Mouse (Mus musculus) brown adipose tissue, adult 24 weeks (tissue): ENCODE measurements around the gene Faap100. TPM values are rescaled to one million over a fixed set of nuclear protein-coding genes. Genes with fewer than 3 reads are reported as not detected.

Experiments
- H3K27ac ChIP-seq: fragments of 200-500 bp; replicated peaks from 2 replicates; pipeline ENCODE4 v1.5.1; 2012; ENCODE audit warnings: low read depth, mild to moderate bottlenecking, low read length
- H3K4me1 ChIP-seq: fragments of 200-500 bp; 2 replicates; pipeline ENCODE4 v1.6.1; 2012; ENCODE audit warnings: low read length, mixed read lengths; ENCODE audit not compliant: control insufficient read depth, insufficient read depth, insufficient read length
- H3K4me3 ChIP-seq: fragments of 200-500 bp; 2 replicates; pipeline ENCODE4 v1.5.1; 2012; ENCODE audit warnings: low read depth, mild to moderate bottlenecking, low read length, moderate library complexity; ENCODE audit not compliant: insufficient read depth
- polyA plus RNA-seq: library from polyadenylated mRNA; stranded (reverse); fragments of >200 nt; gene quantifications from 2 replicates; pipeline ENCODE4 v1.2.4, GENCODE M21; 2012; ENCODE audit not compliant: missing spikeins, insufficient read depth, insufficient read length

Faap100 gene
- polyA plus RNA-seq, 1 experiment: 7.3 TPM

- Histone ChIP-seq H3K27ac (no peak overlapping the region), H3K4me1 (no peaks in the 10 kb centered on the region), H3K4me3 (no peak overlapping the region)
Measured at GRCm38 (mm10) chr11:120337447-120337846, 41.1 kb downstream of the Faap100 start.

GRCm38 (mm10) chr11:120335431-120336021, 43.0 kb downstream of the Faap100 start:
- no peaks in the 10 kb centered on the region for H3K4me1 ChIP-seq
- no peak overlapping the region for H3K27ac ChIP-seq
- no peak overlapping the region for H3K4me3 ChIP-seq

GRCm38 (mm10) chr11:120320156-120320555, 58.4 kb downstream of the Faap100 start:
- H3K27ac ChIP-seq: no peak overlapping the region

GRCm38 (mm10) chr11:120319310-120319709, 59.3 kb downstream of the Faap100 start:
- Histone ChIP-seq H3K27ac (no peak overlapping the region), H3K4me1 (no peaks in the 10 kb centered on the region), H3K4me3 (no peak overlapping the region)

More at GRCm38 (mm10) chr11:120320156-120320555, 58.4 kb downstream of the Faap100 start:
- Histone ChIP-seq H3K4me3 (no peak overlapping the region), H3K4me1 (no peaks in the 10 kb centered on the region)

Other genes starting within 250 kb of the Faap100 start
- 80.3 and 82.0 TPM in 2 replicates for gene Slc38a10, start 227.4 kb downstream of the Faap100 start, polyA plus RNA-seq
- 5.7 and 5.9 TPM in 2 replicates for gene Bahcc1, start 145.8 kb downstream of the Faap100 start, polyA plus RNA-seq
- 325 and 418 TPM in 2 replicates for gene Actg1, start 30.2 kb downstream of the Faap100 start, polyA plus RNA-seq
- gene Fscn2, start 17.2 kb downstream of the Faap100 start, polyA plus RNA-seq: not detected in 2 replicates
- 27.2 and 35.9 TPM in 2 replicates for gene Nploc4, start 58.9 kb upstream of the Faap100 start, polyA plus RNA-seq
- not detected in 2 replicates for gene Tspan10, start 63.9 kb upstream of the Faap100 start, polyA plus RNA-seq
- gene Pde6g, start 74.7 kb upstream of the Faap100 start, polyA plus RNA-seq: not detected in 2 replicates
- 58.7 and 70.2 TPM in 2 replicates for gene Oxld1, start 79.3 kb upstream of the Faap100 start, polyA plus RNA-seq
- gene Ccdc137, start 79.4 kb upstream of the Faap100 start, polyA plus RNA-seq: 5.7 and 8.6 TPM in 2 replicates
- gene Arl16, start 88.8 kb upstream of the Faap100 start, polyA plus RNA-seq: 11.4 and 20.4 TPM in 2 replicates
- 278 and 304 TPM in 2 replicates for gene Mrpl12, start 105.8 kb upstream of the Faap100 start, polyA plus RNA-seq
- gene Slc25a10, start 113.1 kb upstream of the Faap100 start, polyA plus RNA-seq: 32.9 and 33.9 TPM in 2 replicates
- not detected in 2 replicates for gene Gcgr, start 151.9 kb upstream of the Faap100 start, polyA plus RNA-seq
- 24.6 and 28.0 TPM in 2 replicates for gene Mcrip1, start 171.0 kb upstream of the Faap100 start, polyA plus RNA-seq
- gene Ppp1r27, start 172.4 kb upstream of the Faap100 start, polyA plus RNA-seq: 4.1 and 5.5 TPM in 2 replicates
- 95.0 and 97.3 TPM in 2 replicates for gene P4hb, start 194.5 kb upstream of the Faap100 start, polyA plus RNA-seq
- 117 and 146 TPM in 2 replicates for gene Arhgdia, start 202.9 kb upstream of the Faap100 start, polyA plus RNA-seq
- gene Alyref, start 219.6 kb upstream of the Faap100 start, polyA plus RNA-seq: 49.2 and 58.8 TPM in 2 replicates
- 54.9 and 59.1 TPM in 2 replicates for gene Anapc11, start 219.7 kb upstream of the Faap100 start, polyA plus RNA-seq
- gene Npb, start 229.7 kb upstream of the Faap100 start, polyA plus RNA-seq: not detected in 2 replicates
- 104 and 131 TPM in 2 replicates for gene Pcyt2, start 239.2 kb upstream of the Faap100 start, polyA plus RNA-seq
- gene Sirt7, start 246.5 kb upstream of the Faap100 start, polyA plus RNA-seq: 5.8 and 10.5 TPM in 2 replicates